Mouse (Mus musculus) erythroid progenitor cell, adult 5-6 weeks (primary cell): ENCODE data around the gene Gm21708. TPM values are rescaled to one million over a fixed set of nuclear protein-coding genes. Genes with fewer than 3 reads are reported as not detected.
"Not testable (repeated sequence)": the region's sequence is repeated elsewhere in the genome, so short reads cannot be mapped to it uniquely, and the experiment has no call there.

ENCODE experiments used
- ATAC-seq: replicated peaks from 2 replicates; pipeline ENCODE4 v1.8.0; 2016; ENCODE audit warnings: moderate number of reproducible peaks, mild to moderate bottlenecking, moderate TSS enrichment, inconsistent platforms; ENCODE audit not compliant: poor library complexity, low FRiP score, severe bottlenecking
- total RNA-seq, 2 experiments: library from RNA; stranded (forward) in 1 of 2; stranded (reverse) in 1 of 2; fragments of 150-400 nt in 1 of 2; fragments of 186-747, 209-891 nt in 1 of 2; gene quantifications; 2 replicates each; pipeline versions ENCODE4 v1.2.3 to v1.2.4; 2015 to 2017; ENCODE audit warnings: low replicate concordance in 2 of 2

The Gm21708 gene
- total RNA-seq (2015; ENCODE audit: low replicate concordance) (not detected in 2 replicates), total RNA-seq (2017; ENCODE audit: low replicate concordance) (not detected in 2 replicates)

- ATAC-seq = not testable (repeated sequence)
Observed at GRCm38 (mm10) chrY:3410067-3410466, at the start of gene Gm21708, which contains the start of gene Gm21704. Gm21708 (minus strand) TSS chrY:3410167. Gm21704 (minus strand) TSS chrY:3410167.

Other genes with a start within 250 kb of the Gm21708 start
- not detected in 2 replicates for gene Gm21677, start 103.7 kb downstream of the Gm21708 start, total RNA-seq (2015; ENCODE audit: low replicate concordance)
- gene Gm21677, start 103.7 kb downstream of the Gm21708 start, total RNA-seq (2017; ENCODE audit: low replicate concordance) = not detected in 2 replicates
- gene Gm21693, start 64.8 kb downstream of the Gm21708 start, total RNA-seq (2015; ENCODE audit: low replicate concordance) = not detected in 2 replicates
- gene Gm21693, start 64.8 kb downstream of the Gm21708 start, total RNA-seq (2017; ENCODE audit: low replicate concordance) = not detected in 2 replicates
- not detected in 2 replicates for gene Gm21704, start within 50 bp of the Gm21708 start, total RNA-seq (2015; ENCODE audit: low replicate concordance)
- gene Gm21704, start within 50 bp of the Gm21708 start, total RNA-seq (2017; ENCODE audit: low replicate concordance) = not detected in 2 replicates